Mouse (Mus musculus) myocyte (in vitro differentiated cells): ENCODE measurements around the gene Syt8. TPM values are rescaled to one million over a fixed set of nuclear protein-coding genes. Genes with fewer than 3 reads are reported as not detected.

ENCODE experiments used
- H3K27me3 ChIP-seq: one replicate; pipeline ENCODE4 v1.6.1; 2011; ENCODE audit not compliant: control insufficient read depth, insufficient read depth, insufficient read length
- H3K36me3 ChIP-seq: one replicate; pipeline ENCODE4 v1.6.1; 2011; ENCODE audit not compliant: control insufficient read depth, insufficient read depth
- H3K4me2 ChIP-seq: one replicate; pipeline ENCODE4 v1.6.1; 2011; ENCODE audit warnings: low read depth, control low read depth
- H3K4me3 ChIP-seq: one replicate; pipeline ENCODE4 v1.5.1; 2011; ENCODE audit warnings: mild to moderate bottlenecking, control low read depth, moderate library complexity
- H3K79me2 ChIP-seq: one replicate; pipeline ENCODE4 v1.6.1; 2011; ENCODE audit not compliant: control insufficient read depth, insufficient read depth
- H3ac ChIP-seq: one replicate; pipeline ENCODE4 v1.6.1; 2011; ENCODE audit not compliant: control insufficient read depth, insufficient read length
- CEBPB ChIP-seq: IDR thresholded peaks from 2 replicates; pipeline ENCODE4 v1.6.1; 2011; ENCODE audit warnings: mild to moderate bottlenecking, moderate library complexity; ENCODE audit not compliant: poor library complexity, insufficient read depth, severe bottlenecking
- E2F4 ChIP-seq: IDR thresholded peaks from one replicate; pipeline ENCODE4 v1.6.1; 2011; ENCODE audit warnings: mild to moderate bottlenecking, control low read depth, moderate library complexity; ENCODE audit not compliant: insufficient read depth
- MAX ChIP-seq: IDR thresholded peaks from one replicate; pipeline ENCODE4 v1.6.1; 2011; ENCODE audit warnings: low read depth, mild to moderate bottlenecking, control low read depth
- MYOD1 ChIP-seq, 3 experiments: IDR thresholded peaks; one replicate each; pipeline ENCODE4 v1.6.1; 2011; ENCODE audit warnings: control low read depth in 2 of 3, low read depth in 2 of 3, mild to moderate bottlenecking in 2 of 3, moderate library complexity in 1 of 3; ENCODE audit not compliant: insufficient read length in 2 of 3, control insufficient read depth in 1 of 3
- MYOG ChIP-seq, 3 experiments: IDR thresholded peaks; one replicate each; pipeline ENCODE4 v1.6.1; 2011; ENCODE audit warnings: control low read depth in 2 of 3, low read depth in 2 of 3, mild to moderate bottlenecking in 2 of 3; ENCODE audit not compliant: insufficient read length in 2 of 3, control insufficient read depth in 1 of 3, insufficient read depth in 1 of 3
- POLR2A ChIP-seq: IDR thresholded peaks from one replicate; pipeline ENCODE4 v1.6.1; 2011; ENCODE audit warnings: low read depth, mild to moderate bottlenecking, control low read depth, moderate library complexity; ENCODE audit not compliant: insufficient read length
- POLR2AphosphoS2 ChIP-seq: IDR thresholded peaks from one replicate; pipeline ENCODE4 v1.6.1; 2011; ENCODE audit warnings: low read depth, control low read depth; ENCODE audit not compliant: insufficient read length
- REST ChIP-seq: IDR thresholded peaks from one replicate; pipeline ENCODE4 v1.6.1; 2011; ENCODE audit warnings: mild to moderate bottlenecking, control low read depth, moderate library complexity; ENCODE audit not compliant: insufficient read depth, insufficient read length
- SRF ChIP-seq: IDR thresholded peaks from one replicate; pipeline ENCODE4 v1.6.1; 2011; ENCODE audit warnings: low read depth; ENCODE audit not compliant: control insufficient read depth, insufficient read length
- TCF12 ChIP-seq: IDR thresholded peaks from one replicate; pipeline ENCODE4 v1.6.1; 2011; ENCODE audit warnings: mild to moderate bottlenecking, control low read depth; ENCODE audit not compliant: poor library complexity, insufficient read depth, severe bottlenecking
- TCF3 ChIP-seq: IDR thresholded peaks from one replicate; pipeline ENCODE4 v1.6.1; 2011; ENCODE audit warnings: low read depth, control low read depth; ENCODE audit not compliant: insufficient read length
- USF1 ChIP-seq: IDR thresholded peaks from one replicate; pipeline ENCODE4 v1.6.1; 2011; ENCODE audit warnings: low read depth, mild to moderate bottlenecking, control low read depth, moderate library complexity
- polyA plus RNA-seq: library from polyadenylated mRNA; unstranded; fragments of >200 nt; fragmentation: generic; extraction: Trizol; gene quantifications from one replicate; pipeline ENCODE4 v1.2.1, GENCODE M21; 2012; ENCODE audit warnings: missing spikeins

Gene Syt8
- polyA plus RNA-seq, 1 experiment: 14.5 TPM

DNA sequence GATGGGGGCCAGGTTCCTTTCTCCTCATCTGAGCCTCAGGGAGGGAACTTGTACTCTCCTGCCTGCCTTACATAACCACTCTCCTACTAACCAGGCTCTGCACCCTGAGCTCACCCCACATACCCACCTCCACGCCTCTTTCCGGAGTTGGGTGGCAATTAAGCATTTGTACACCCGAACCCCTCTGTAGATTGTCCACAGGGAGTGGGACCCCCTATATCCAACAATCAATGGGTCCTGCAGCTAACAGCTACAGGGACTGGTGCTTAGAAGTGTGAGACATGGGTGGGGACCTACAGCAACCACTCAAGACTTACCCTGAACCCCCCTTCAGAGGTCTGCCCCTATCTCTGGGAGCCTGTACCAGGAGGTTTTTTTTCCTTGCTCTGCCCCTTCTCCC lies 46.0 kb downstream of the Syt8 start:
- TF ChIP-seq MYOD1 (IDR thresholded peaks at IDR 0.05; ENCODE audit: control insufficient read depth in 1 of 3, insufficient read length in 2 of 3, low read depth in 2 of 3) (no peak), MAX (no peak)
- Histone ChIP-seq H3K4me3 (no peak overlapping the region), H3K4me2 (peak overlapping the region; percentile 94), H3ac (no peak overlapping the region), H3K36me3 (peaks cover 19% of the 10 kb centered on the region), H3K27me3 (no peaks in the 10 kb centered on the region), H3K79me2 (peaks cover 64% of the 10 kb centered on the region)

GRCm38 (mm10) chr7:142481186-142481567 lies 46.5 kb downstream of the Syt8 start:
- Histone ChIP-seq H3K36me3 (peaks cover 24% of the 10 kb centered on the region), H3K4me3 (no peak overlapping the region), H3K4me2 (peak overlapping the region; percentile 94), H3K27me3 (no peaks in the 10 kb centered on the region), H3ac (no peak overlapping the region), H3K79me2 (peaks cover 58% of the 10 kb centered on the region)
- TF ChIP-seq MYOG (IDR thresholded peaks at IDR 0.05; ENCODE audit: control insufficient read depth in 1 of 3, insufficient read depth in 1 of 3, insufficient read length in 2 of 3, low read depth in 2 of 3) (no peak), SRF (no peak), TCF3 (no peak), USF1 (no peak), REST (no peak), CEBPB (no peak), E2F4 (no peak), MAX (no peak), POLR2AphosphoS2 (no peak), TCF12 (no peak), MYOD1 (IDR thresholded peaks at IDR 0.05; ENCODE audit: control insufficient read depth in 1 of 3, insufficient read length in 2 of 3, low read depth in 2 of 3) (no peak), POLR2A (no peak)

GRCm38 (mm10) chr7:142481568-142482255 lies 47.1 kb downstream of the Syt8 start:
- peaks cover 53% of the 10 kb centered on the region for H3K79me2 ChIP-seq
- no peak overlapping the region for H3K4me3 ChIP-seq
- no peak for TF ChIP-seq TCF12
- TF ChIP-seq POLR2A: no peak
- peak in 1 of 3 experiments; percentile 60 for TF ChIP-seq MYOD1 (IDR thresholded peaks at IDR 0.05; ENCODE audit: control insufficient read depth in 1 of 3, insufficient read length in 2 of 3, low read depth in 2 of 3)
- TF ChIP-seq MYOG (IDR thresholded peaks at IDR 0.05; ENCODE audit: control insufficient read depth in 1 of 3, insufficient read depth in 1 of 3, insufficient read length in 2 of 3, low read depth in 2 of 3): peak in 1 of 3 experiments; percentile 44

GRCm38 (mm10) chr7:142482256-142482609 lies 47.6 kb downstream of the Syt8 start:
- H3K27me3 ChIP-seq: no peaks in the 10 kb centered on the region
- no peak overlapping the region for H3K4me2 ChIP-seq
- H3K79me2 ChIP-seq: peaks cover 48% of the 10 kb centered on the region
- H3K36me3 ChIP-seq: peaks cover 27% of the 10 kb centered on the region
- H3ac ChIP-seq: no peak overlapping the region
- peak; percentile 54 for TF ChIP-seq POLR2AphosphoS2
- TF ChIP-seq TCF3: no peak
- no peak for TF ChIP-seq SRF
- peak; percentile 56 for TF ChIP-seq POLR2A
- no peak for TF ChIP-seq REST
- no peak for TF ChIP-seq CEBPB
- TF ChIP-seq MYOD1 (IDR thresholded peaks at IDR 0.05; ENCODE audit: control insufficient read depth in 1 of 3, insufficient read length in 2 of 3, low read depth in 2 of 3): no peak
- no peak for TF ChIP-seq USF1
- no peak for TF ChIP-seq E2F4
- no peak for TF ChIP-seq MYOG (IDR thresholded peaks at IDR 0.05; ENCODE audit: control insufficient read depth in 1 of 3, insufficient read depth in 1 of 3, insufficient read length in 2 of 3, low read depth in 2 of 3)
- TF ChIP-seq TCF12: no peak
- TF ChIP-seq MAX: no peak
- no peak overlapping the region for H3K4me3 ChIP-seq

More at GRCm38 (mm10) chr7:142481568-142482255, 47.1 kb downstream of the Syt8 start:
- Histone ChIP-seq H3K27me3 (no peaks in the 10 kb centered on the region), H3ac (no peak overlapping the region), H3K4me2 (peak overlapping the region; percentile 94), H3K36me3 (peaks cover 25% of the 10 kb centered on the region)

GRCm38 (mm10) chr7:142483136-142483535 lies 48.5 kb downstream of the Syt8 start:
- Histone ChIP-seq H3K36me3 (peaks cover 34% of the 10 kb centered on the region), H3ac (no peak overlapping the region), H3K27me3 (no peaks in the 10 kb centered on the region), H3K4me3 (no peak overlapping the region), H3K79me2 (peaks cover 39% of the 10 kb centered on the region), H3K4me2 (no peak overlapping the region)
- no peak for TF ChIP-seq USF1
- TF ChIP-seq E2F4: no peak
- peak; percentile 29 for TF ChIP-seq POLR2A
